Mouse (Mus musculus): Measurements from ENCODE around the gene Ranbp1. TPM values are rescaled to one million over a fixed set of nuclear protein-coding genes. Genes with fewer than 3 reads are reported as not detected.

Ranbp1 gene
- total RNA-seq (2015) (621 and 642 TPM in 2 replicates), total RNA-seq (2017) (523 and 557 TPM in 2 replicates)

DNA sequence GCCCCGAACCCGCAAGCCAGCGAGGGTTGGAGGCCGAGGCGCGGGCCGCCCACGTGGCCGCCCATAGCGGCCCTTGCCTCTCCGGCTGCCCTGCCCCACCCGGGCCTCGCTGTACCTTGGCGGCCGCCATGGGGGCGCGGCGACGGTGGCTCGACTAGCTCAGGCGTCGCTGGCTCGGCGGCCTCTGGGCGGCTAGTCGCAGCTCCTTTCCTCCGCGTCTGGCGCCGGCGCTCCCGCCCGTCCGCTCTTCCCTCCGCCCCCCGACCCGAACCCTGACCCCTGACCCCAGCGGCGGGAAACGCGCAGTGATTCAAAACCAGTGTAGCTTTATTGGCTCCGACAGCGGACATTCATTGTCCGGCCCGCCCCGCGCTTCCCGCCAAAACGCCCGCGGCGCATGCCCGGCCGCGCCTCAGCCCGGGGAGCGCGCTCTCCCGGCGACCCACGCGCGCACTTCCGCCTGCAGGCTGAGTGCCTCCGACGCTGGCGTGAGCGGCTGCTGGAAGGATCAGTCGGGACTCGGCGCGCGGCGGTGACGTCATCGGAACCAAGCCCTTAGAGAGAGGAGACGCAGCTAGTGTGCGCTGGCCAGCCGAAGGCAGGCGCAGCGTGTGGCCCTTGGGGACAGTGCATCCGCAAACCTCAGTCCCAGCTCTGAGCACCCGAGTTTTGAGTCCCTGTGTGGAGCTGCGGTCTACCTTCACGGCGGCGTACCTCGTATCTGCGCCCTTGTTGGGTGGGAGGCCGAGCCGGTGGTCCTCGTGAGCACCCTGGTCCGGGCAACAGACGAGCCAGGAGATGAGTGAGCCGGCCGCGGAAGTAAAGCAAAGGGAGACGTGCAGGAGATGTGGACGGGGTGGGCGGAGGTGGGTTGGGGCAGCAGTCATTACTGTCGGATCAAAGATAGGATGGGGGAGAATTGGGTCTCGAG is at the start of gene Ranbp1, which contains the start of gene Trmt2a:
TSS of gene Ranbp1 (minus strand) at position 300 of the 931 bp plus-strand sequence.
TSS of gene Trmt2a (plus strand) at position 247 of the 931 bp plus-strand sequence.
- peak; percentile 75 for ATAC-seq (replicated peaks; ENCODE audit: poor library complexity)

DNA sequence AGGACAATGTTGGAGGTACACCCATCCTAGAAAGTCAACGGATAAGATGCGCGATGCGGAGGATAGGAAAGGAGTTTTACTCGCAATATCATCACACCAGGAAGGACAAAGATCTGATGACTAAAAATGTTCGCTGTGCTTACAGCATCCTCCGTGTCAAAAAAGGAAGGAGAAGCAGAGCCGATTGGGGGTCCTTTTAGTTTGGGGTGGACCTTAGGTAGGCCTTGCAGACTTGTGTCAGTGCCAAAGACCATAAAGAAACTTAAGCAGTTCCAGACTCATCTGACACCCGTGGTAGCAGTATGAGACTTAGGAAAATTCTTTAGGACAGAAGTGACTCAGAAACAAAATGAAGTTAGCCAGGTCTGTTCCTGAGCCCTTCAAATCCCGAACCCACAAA is 41.1 kb upstream of the Ranbp1 start:
- ATAC-seq (replicated peaks; ENCODE audit: poor library complexity) = peak; percentile 8; the same call in 1 of the 2 replicates

- ATAC-seq (replicated peaks; ENCODE audit: poor library complexity) = peak; percentile 94
Observed at GRCm38 (mm10) chr16:18289067-18289588, 40.6 kb upstream of the Ranbp1 start, which contains the start of gene Dgcr8. Gene Dgcr8, minus strand, starts transcription at chr16:18289246.

DNA sequence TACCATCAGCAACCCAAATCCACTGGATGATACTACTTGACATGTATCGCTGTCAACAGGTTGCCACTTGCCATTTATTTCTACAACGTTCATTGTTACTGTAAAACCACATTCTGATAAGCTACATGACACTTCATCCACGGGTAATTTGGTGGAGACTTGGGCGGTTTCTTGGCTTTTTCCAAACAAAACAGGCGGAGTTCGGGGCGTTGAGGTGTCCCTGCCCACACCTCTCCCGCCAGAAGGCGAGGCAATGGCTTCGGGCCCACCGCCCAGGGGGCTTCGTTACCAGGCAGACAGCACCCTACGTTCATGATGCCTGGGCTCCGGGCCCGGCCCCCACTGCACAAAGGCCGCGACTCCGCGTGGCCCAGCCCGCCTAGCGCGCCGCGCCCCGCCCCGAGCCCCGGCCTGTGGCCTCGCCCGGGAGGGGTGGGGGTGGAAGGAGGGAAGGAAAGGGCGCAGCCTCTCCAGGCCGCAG is 40.1 kb upstream of the Ranbp1 start:
- ATAC-seq (replicated peaks; ENCODE audit: poor library complexity) = peak; percentile 61

DNA sequence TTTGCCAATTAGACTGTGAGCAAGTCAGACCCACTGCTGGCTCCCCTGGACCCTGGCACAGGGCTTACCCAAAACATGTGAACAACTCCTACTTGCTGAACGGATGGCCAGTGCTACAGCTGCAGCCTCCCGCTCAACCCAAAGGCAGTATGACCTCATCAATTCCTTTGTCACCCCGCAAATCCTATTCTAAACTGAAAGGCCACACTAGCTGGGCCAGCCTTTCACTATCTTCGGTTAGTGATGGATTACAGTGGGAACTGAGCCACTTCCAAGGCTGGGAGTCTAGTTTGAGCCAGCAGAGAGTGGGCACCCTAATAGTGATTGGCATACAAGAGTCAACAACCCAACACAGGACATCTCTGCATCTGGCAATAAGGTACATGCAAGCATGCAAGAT is 39.6 kb upstream of the Ranbp1 start:
- no peak for ATAC-seq (replicated peaks; ENCODE audit: poor library complexity)

GRCm38 (mm10) chr16:18275166-18275565 is 26.6 kb upstream of the Ranbp1 start:
- ATAC-seq (replicated peaks; ENCODE audit: poor library complexity) = no peak

DNA sequence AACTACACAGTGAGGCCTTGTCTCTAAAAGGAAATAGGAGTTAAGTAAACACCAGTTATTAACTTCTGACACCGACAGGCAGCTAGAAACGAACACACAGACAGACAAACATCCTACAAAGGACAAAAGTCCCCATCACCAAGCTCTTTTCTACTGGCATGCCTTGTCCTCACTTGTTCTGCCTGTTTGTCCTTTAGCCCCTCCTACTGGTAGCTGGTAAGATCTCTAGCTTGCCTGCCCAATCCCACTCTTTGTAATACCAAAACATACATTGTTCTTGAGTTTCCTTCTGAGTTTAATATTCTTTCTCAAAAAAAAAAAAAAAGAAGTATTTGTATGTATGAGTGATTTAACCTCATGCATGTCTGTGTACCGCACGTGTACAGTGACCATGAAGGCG is 19.6 kb upstream of the Ranbp1 start:
- ATAC-seq (replicated peaks; ENCODE audit: poor library complexity) = peak; percentile 76

GRCm38 (mm10) chr16:18265024-18265423 is 16.5 kb upstream of the Ranbp1 start:
- no peak for ATAC-seq (replicated peaks; ENCODE audit: poor library complexity)

DNA sequence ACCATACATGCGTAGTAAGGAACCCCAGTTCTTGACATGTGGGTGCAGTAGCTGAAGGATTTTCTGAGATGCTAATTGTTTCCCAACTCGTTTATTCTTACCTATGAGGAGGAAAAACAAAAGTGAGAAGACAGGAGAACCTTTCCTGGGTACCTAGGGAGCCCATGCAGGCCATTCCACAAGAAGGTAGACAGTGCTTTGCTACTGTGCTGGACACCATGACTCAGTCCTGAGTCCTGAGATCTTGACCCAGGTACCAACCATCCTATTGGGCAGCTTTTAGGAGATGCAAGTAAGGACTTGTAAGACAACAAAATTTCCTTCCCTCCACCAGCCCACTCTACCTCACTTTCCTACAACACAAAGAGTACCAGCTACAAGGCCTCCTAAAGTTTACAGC is 9.7 kb upstream of the Ranbp1 start, which contains the start of gene Gm49776:
TSS of gene Gm49776 (minus strand) at position 101 of the 400 bp plus-strand sequence.
- no peak for ATAC-seq (replicated peaks; ENCODE audit: poor library complexity)

GRCm38 (mm10) chr16:18253866-18254265 is 5.3 kb upstream of the Ranbp1 start:
- no peak for ATAC-seq (replicated peaks; ENCODE audit: poor library complexity)

DNA sequence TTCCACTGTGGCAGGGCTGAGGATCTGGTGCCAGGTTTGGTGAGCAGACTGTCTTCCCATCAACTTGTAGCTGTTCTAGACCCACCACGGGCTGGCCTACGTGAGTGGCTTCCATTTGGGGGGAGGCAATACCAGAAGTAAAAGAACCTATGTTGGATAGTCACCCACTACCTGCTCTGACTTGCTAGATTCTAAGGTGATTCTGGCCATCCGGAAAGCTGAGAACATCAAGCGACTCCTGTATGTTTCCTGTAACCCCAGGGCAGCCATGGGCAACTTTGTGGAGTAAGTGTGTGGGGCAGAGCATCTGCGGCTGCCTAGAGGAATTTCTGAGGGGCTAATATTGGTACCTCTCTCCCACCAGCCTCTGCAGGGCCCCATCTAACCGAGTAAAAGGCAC is 4.2 kb upstream of the Ranbp1 start:
- no peak for ATAC-seq (replicated peaks; ENCODE audit: poor library complexity)

DNA sequence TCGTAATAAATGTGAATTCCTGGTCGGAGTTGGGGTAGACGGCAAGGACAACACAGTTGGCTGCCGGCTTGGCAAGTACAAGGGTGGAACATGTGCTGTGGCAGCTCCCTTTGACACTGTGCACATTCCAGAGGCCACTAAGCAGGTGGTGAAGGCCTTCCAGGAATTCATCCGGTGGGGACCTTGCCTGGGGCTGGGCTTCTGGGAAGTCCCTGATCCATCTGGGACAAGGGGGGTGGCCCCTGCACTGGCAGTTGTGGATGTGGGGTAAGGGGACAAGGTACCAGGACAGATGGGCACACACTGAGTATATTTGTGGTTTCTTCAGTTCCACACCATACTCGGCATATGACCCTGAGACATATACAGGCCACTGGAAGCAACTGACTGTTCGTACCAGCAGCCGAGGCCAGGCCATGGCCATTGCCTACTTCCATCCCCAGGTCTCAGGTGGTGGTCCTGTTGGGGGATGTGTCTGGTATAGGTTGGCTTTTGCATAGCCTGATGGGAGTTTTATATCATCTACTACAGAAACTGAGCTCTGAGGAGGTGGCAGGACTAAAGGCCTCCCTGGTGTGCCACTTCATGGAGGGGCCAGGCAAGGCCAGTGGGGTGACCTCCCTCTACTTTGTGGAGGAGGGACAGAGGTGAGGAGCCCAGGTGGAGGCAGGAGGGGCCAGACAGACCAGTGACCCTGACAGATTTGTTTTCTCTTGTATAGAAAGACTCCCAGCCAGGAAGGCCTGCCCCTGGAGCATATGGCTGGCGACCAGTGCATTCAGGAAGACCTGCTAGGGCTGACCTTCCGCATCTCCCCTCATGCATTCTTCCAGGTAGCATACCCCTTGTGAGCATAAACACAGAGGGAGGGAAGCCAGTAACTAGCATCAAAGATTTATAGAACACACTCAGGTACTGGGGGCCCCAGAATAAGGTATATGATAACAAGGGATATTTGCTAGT is 2.6 kb upstream of the Ranbp1 start:
- ATAC-seq (replicated peaks; ENCODE audit: poor library complexity) = no peak

GRCm38 (mm10) chr16:18250231-18250630 is 1.7 kb upstream of the Ranbp1 start:
- no peak for ATAC-seq (replicated peaks; ENCODE audit: poor library complexity)

DNA sequence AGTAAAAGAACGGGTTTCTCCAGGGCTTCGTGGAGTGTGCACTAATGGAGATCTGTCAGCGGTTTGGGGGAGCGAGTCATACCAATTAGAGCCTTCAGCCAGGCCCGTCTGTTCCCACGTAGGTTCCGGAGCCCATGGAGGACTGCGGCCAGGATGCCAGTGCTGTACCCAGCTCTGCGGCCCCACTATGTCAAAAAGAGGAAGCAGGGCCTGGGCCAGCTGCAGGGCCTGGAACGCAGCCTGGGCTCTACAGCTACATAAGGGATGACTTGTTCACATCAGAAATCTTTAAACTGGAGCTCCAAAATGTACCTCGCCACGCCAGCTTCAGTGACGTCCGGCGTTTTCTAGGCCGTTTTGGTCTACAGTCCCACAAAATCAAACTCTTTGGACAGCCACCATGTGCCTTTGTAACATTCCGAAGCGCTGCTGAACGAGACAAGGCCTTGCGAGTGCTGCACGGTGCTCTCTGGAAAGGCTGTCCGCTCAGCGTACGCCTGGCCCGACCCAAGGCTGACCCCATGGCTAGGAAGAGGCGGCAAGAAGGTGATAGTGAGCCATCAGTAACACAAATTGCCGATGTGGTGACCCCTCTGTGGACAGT is 934 bp upstream of the Ranbp1 start:
- peak; percentile 52 for ATAC-seq (replicated peaks; ENCODE audit: poor library complexity)

DNA sequence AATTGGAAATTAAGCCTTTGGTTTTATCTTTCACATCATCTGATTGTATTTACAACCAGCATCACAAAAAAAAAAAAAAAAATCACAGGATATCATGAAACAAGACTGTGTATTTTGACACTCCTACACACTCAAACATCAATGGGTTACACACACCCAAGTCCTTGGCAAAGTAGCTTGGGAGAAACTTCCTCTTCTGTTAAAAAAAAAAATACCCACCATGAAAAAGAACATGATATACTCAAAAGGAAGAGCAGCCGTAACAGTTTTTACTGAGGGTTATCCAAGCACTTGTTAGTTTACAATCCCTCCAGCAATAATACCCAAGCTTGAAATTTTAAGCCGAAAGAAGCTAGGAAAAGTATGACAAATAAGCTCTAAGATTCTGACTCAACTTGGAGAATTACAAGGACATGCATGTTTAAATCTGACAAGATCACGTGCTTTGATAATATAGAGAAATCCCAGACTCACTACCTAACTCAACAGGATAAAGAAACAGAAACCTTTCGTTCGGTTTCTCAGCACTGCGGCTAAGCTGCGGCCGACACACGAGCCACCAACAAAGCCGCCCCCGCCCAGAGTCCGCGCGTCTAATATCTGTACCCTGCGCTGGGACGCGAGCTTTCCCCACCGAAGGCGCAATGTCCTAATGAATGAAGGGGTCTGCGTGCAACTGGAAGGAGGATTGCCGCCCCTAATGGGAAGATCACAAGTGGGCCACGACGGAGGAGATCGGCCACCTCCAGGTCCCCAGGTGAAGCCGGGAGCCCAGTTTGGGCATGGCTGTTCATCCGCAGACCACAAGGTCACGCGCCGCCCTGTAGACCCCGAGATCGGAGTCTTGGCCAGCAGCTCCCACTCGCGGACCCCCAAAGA is 772 bp downstream of the Ranbp1 start:
- ATAC-seq (replicated peaks; ENCODE audit: poor library complexity) = no peak

DNA sequence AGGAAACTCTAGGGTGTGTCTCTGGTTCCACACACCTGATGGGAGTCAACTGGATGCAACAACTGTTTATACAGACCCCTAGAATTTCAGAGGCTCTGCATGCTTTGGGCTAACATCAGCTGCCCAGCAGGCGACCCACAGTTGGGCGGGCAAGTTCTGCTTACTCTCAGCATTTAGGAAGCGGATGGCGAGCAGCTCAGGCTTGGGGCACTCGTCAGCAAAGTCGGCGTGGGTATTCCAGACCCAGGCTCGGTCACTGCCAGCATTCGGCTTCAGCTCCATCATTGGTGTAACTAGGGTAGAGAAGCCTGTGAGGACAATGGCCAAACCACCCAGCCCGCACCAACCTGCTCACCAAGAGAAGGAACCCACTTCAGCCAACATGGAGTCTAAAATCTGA is 7.0 kb downstream of the Ranbp1 start:
- ATAC-seq (replicated peaks; ENCODE audit: poor library complexity) = no peak

DNA sequence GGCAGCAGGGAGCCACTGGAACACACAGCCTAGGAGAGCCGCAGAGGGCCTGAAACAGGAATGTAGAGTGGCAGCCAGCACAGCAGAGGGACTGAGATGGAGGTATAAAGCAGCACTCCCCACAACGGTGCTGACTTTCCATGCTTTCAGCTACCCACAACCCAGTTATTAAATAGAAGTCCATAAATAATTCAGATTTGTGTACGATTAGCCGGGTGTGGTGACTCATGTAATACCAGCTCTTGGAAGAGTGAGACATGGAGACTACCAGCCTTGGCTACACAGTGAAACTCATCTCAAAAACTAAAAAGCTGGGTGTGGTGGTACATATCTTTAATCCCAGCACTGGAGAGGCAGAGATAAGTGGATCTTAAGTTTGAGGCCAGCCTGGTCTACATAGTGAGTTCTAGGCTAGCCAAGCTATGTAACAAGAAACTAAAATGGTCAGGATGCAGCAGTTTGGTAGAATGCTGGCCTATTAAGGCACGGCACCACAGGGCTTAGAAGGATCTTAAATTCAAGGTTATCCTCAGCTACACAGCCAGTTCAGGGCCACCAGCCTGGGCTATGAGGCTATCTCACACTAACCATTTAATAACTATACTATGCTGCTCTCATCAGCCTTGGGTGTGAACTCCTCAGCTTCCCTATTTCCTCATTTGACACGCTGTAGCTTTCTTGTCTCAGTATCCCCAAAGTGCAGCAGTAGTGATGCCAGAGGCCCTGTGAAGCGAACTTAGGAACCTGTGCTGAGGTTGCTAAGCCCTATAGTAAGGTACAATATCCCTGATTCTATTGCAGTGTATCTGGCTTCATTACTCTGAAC is 11.6 kb downstream of the Ranbp1 start:
- no peak for ATAC-seq (replicated peaks; ENCODE audit: poor library complexity)

DNA sequence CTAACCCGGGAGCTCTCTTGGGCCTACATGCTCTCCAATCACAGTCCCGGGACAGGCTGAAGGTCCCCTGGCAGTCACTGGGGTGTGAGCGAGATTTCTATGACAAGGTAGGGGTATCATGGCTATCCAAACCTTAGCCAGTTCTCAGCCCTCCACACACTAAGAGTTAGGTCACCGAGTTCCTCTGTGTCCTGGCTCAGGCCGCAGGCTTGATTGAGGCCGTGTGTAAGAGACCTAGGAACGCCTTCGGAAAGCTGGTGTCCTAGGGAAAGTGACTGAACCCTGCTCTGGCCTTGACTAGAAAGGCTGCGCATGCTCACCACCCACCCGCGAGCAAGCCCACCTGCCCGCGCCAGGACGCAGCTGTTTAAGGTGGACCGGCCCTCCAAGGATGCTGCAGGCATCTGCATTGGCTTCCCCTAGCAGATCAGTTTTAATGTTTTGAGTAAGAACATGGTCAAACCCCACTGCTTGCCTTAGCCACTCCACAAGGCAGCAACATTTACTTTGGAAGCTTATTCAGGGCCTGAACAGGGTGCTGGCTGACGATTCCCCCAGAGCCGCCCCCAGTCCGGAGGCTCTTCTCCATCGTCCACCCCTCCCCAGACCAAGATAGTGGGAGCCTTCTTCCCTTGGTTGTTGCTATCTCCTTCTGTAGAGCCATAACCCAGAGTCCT is 13.0 kb downstream of the Ranbp1 start:
- peak; percentile 36 for ATAC-seq (replicated peaks; ENCODE audit: poor library complexity)

All from megakaryocyte progenitor cell, adult 5-6 weeks (primary cell).